Mouse (Mus musculus) left cerebral cortex, postnatal 14 days (tissue): ENCODE measurements around the gene Tes. TPM values are rescaled to one million over a fixed set of nuclear protein-coding genes. Genes with fewer than 3 reads are reported as not detected.

Source experiments
- DNase-seq, 2 experiments: peaks; one replicate each; pipeline ENCODE4 v3.0.0; 2021 to 2022; ENCODE audit warnings: low spot score in 2 of 2, mixed read lengths in 1 of 2
- intact Hi-C: fragments of 180-260 bp; cut with DNase I; formaldehyde crosslinking; loops from one replicate; pipeline ENCODE4 v1.15.1; 2025
- total RNA-seq, 2 experiments: library from RNA; stranded (reverse); gene quantifications; 2 replicates each; pipeline ENCODE4 v1.2.3; 2021

Gene Tes
- total RNA-seq, 2 experiments from 2014 or later, result 4.3 to 4.4 TPM

- DNase-seq, result no peak
- intact Hi-C loops, result no loop called here
These were observed 8.0 kb downstream of the Tes start for GRCm38 (mm10) chr6:17072763-17073484.

- DNase-seq, result no peak
- intact Hi-C loops, result no loop called here
These were observed 12.3 kb downstream of the Tes start for GRCm38 (mm10) chr6:17077270-17077669.

GRCm38 (mm10) chr6:17077720-17078119 is 12.8 kb downstream of the Tes start:
- intact Hi-C loops, result no loop called here

GRCm38 (mm10) chr6:17079304-17079703 is 14.4 kb downstream of the Tes start:
- DNase-seq, result no peak
- intact Hi-C loops, result no loop called here

More at GRCm38 (mm10) chr6:17077720-17078119, 12.8 kb downstream of the Tes start:
- DNase-seq, result no peak

- no peak for DNase-seq
- intact Hi-C loops, result no loop called here
These were observed 14.9 kb downstream of the Tes start for GRCm38 (mm10) chr6:17079826-17080225.

- DNase-seq, result no peak
- intact Hi-C loops, result no loop called here
These were observed 17.3 kb downstream of the Tes start for GRCm38 (mm10) chr6:17082238-17082637.

GRCm38 (mm10) chr6:17082800-17083199 is 17.9 kb downstream of the Tes start:
- intact Hi-C loops, result no loop called here

GRCm38 (mm10) chr6:17087485-17087884 is 22.5 kb downstream of the Tes start:
- peak; percentile 68 to 79 for DNase-seq
- intact Hi-C loops, result loop anchor here (1.0 kb wide), 1 partner anchor 60 kb away; no protein-coding TSS in a partner anchor

More at GRCm38 (mm10) chr6:17082800-17083199, 17.9 kb downstream of the Tes start:
- DNase-seq, result no peak

- DNase-seq, result no peak
- intact Hi-C loops, result no loop called here
These were observed 32.4 kb downstream of the Tes start for GRCm38 (mm10) chr6:17097301-17097700.

- intact Hi-C loops, result no loop called here
- no peak for DNase-seq
These were observed 33.6 kb downstream of the Tes start for GRCm38 (mm10) chr6:17098559-17098958.

- intact Hi-C loops, result no loop called here
- DNase-seq, result no peak
These were observed 34.7 kb downstream of the Tes start for GRCm38 (mm10) chr6:17099477-17100130.

GRCm38 (mm10) chr6:17105714-17106113 is 40.8 kb downstream of the Tes start:
- peak; percentile 64 to 79 for DNase-seq
- intact Hi-C loops, result loop anchor here (1.0 to 5.0 kb wide), 3 partner anchors 201 to 482 kb away; partner anchors contain the start of gene Cav1

GRCm38 (mm10) chr6:17106493-17106892 is 41.5 kb downstream of the Tes start:
- no peak for DNase-seq
- intact Hi-C loops, result loop anchor here (2.0 to 5.0 kb wide), 2 partner anchors 200 to 481 kb away; partner anchors contain the start of gene Cav1

GRCm38 (mm10) chr6:17109204-17109603 is 44.3 kb downstream of the Tes start:
- no peak for DNase-seq
- intact Hi-C loops, result loop anchor here (5.0 kb wide), 1 partner anchor 478 kb away; no protein-coding TSS in a partner anchor

- intact Hi-C loops, result no loop called here
- DNase-seq, result peak in 1 of 2 experiments; percentile 26
These were observed 45.7 kb downstream of the Tes start for GRCm38 (mm10) chr6:17110564-17111100.

GRCm38 (mm10) chr6:17112081-17112480 is 47.1 kb downstream of the Tes start:
- intact Hi-C loops, result no loop called here

GRCm38 (mm10) chr6:17112990-17113389 is 48.0 kb downstream of the Tes start:
- intact Hi-C loops, result no loop called here
- DNase-seq, result no peak

More at GRCm38 (mm10) chr6:17112081-17112480, 47.1 kb downstream of the Tes start:
- DNase-seq, result no peak

GRCm38 (mm10) chr6:17114588-17114987 is 49.6 kb downstream of the Tes start:
- DNase-seq, result peak in 1 of 2 experiments; percentile 12
- intact Hi-C loops, result no loop called here

GRCm38 (mm10) chr6:17115046-17115790 is 50.3 kb downstream of the Tes start:
- DNase-seq, result no peak
- intact Hi-C loops, result no loop called here
